Mouse (Mus musculus): Measurements from ENCODE around the gene Myo19.

The Myo19 gene

GRCm38 (mm10) chr11:84886236-84886635 is 6.3 kb downstream of the Myo19 start:
- no peak for DNase-seq (ENCODE audit: low spot score in 2 of 2)

DNA sequence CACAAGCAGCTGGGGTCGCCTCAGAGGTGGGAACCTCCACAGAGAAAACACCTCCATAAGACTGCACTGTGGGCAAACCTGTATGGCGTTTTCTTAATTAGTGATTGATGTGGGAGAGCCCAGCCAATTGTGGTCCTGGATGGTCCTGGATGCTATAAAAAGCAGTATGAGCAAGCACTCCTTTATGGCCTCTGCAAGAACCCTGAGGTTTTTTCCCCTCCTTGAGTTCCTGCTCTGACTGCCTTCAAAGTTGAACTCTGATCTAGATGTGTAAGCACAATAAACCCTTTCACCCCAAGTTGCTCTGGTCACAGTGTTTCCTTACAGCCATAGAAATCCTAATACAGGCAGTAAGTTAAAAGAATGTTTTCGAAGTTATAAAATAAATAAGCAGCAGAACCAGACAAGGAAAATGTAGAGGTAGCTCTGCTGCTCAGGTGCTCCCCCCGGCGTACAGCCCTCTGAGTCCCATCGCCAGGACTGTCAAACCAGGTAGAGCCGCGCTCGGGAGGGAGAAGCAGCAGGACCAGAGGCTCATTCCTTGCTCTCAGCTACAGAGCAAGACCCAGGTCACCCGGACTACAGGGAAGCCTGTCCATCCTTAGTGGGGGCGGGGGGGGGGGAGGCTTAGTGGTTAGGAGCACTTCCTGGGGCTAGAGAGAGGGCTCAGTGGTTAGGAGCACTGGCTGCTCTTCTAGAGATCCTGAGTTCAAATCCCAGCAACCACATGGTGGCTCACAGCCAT is 7.0 kb downstream of the Myo19 start:
- no peak for DNase-seq (ENCODE audit: low spot score in 2 of 2)

- no peak for DNase-seq (ENCODE audit: low spot score in 2 of 2)
Measured at GRCm38 (mm10) chr11:84888025-84888424, 8.1 kb downstream of the Myo19 start.

DNA sequence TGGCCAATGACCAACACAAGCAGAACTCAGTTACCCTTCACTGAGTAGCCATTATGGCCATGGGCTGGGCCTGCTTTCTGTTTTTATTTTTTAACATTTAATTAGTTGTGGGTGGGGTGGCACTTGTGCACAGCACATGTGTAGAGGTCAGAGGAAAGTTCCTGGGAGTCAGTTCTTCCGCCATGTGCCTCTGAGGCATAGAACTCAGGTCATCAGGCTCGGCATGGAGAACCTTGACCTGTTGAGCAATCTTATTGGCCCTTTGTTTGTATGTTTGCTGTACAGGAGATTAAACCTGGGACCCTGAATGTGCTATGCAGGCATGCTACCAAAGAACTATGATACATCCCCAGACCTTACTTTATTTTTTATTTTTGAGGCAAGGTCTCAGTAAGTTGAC is 9.5 kb downstream of the Myo19 start:
- no peak for DNase-seq (ENCODE audit: low spot score in 2 of 2)

GRCm38 (mm10) chr11:84891705-84892104 is 11.8 kb downstream of the Myo19 start:
- DNase-seq (ENCODE audit: low spot score in 2 of 2), result no peak

DNA sequence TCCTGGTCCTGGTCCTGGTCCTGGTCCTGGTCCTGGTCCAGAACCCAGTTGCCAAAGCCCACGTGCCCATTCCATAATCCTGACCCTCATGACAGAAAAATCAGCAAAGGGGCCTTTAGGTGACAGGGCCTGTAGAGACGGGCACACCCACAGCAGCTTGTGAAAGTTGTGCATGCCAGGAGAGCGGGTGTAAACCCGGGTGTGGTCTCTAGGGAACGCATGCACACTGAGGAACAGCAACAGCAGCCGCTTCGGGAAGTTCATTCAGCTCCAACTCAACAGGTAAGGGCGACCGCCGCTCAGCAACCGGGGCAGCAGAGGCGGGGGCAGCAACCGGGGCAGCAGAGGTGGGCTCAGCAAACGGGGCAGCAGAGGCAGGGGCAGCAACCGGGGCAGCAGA is 13.2 kb downstream of the Myo19 start:
- no peak for DNase-seq (ENCODE audit: low spot score in 2 of 2)

- no peak for DNase-seq (ENCODE audit: low spot score in 2 of 2)
Measured at GRCm38 (mm10) chr11:84904597-84905144, 24.7 kb downstream of the Myo19 start.

- no peak for DNase-seq (ENCODE audit: low spot score in 2 of 2)
Measured at GRCm38 (mm10) chr11:84907081-84907480, 27.1 kb downstream of the Myo19 start.

DNA sequence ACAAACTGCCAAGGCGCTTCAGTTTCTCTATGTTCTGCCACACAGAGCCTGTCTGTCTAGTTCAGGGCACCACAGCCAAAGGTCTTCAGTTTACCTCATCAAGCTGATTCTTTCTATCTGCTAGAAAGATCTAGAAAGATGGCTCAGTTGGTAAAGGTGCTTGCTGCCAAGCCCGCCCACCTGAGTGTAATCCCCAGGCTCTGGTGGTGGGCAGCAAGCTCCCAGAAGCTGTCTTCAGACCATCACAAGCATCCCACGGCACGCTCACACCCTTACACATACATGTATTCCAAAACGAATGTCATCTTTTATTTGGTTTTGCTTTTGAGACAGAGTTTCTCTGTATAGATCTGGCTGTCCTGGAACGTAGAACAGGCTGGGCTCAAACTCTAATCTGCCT is 28.5 kb downstream of the Myo19 start:
- DNase-seq (ENCODE audit: low spot score in 2 of 2), result no peak

GRCm38 (mm10) chr11:84910411-84910810 is 30.5 kb downstream of the Myo19 start:
- DNase-seq (ENCODE audit: low spot score in 2 of 2), result no peak

DNA sequence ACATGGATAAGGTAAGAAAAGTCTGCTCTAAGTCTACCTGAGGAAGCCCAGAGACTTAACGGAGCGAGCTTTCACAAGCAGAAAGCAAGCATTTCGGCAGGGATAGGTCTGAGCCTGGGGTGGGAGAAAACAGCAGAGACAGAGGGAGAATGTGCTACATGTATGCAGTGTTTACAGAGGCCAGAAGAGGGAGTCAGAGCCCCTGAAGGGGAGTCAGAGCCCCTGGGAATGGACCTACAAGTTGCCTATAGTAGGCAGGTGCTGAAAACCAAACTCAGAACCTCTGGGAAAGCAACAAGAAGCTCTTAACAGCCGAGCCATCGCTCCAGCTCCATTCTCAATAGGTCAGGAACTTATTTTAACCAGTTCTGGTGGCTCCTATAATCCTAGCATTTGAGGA is 34.7 kb downstream of the Myo19 start:
- DNase-seq (ENCODE audit: low spot score in 2 of 2), result no peak

DNA sequence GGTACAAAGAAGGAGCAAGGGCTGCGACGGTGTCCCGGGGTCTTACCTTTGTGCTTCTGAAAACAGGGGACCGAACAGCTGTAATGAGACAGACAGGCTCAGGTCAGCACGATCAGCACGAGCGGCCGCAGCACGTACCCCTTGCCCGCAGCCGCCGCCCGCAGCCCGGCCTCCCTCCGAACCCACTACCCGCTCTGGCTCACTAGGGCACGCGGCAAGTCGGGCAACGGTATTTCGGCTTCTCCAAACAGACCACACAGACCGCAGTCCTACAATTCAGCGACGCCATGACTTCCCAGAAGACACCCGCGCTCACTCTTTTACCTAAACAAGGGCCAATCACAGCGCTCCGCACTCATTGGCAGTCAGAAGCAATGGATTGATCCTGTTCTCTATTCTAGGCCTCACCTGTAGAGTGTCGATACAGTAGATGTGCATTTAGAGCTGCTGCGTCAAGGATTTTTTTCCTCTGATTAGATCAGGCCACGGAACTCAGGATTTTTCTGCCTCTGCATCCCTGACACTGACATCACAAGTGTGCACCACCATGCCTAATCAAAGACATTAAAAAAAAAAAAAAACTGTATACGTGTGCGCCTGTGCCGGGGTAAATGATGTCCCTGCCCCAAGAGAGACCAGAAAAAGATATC is 36.2 kb downstream of the Myo19 start, which contains the start of gene Znhit3:
Gene Znhit3 (minus strand): TSS at position 314 of the 650 bp plus-strand sequence.
- peak; percentile 41 to 77 for DNase-seq (ENCODE audit: low spot score in 2 of 2)

GRCm38 (mm10) chr11:84916703-84917300 is 36.9 kb downstream of the Myo19 start:
- no peak for DNase-seq (ENCODE audit: low spot score in 2 of 2)

DNA sequence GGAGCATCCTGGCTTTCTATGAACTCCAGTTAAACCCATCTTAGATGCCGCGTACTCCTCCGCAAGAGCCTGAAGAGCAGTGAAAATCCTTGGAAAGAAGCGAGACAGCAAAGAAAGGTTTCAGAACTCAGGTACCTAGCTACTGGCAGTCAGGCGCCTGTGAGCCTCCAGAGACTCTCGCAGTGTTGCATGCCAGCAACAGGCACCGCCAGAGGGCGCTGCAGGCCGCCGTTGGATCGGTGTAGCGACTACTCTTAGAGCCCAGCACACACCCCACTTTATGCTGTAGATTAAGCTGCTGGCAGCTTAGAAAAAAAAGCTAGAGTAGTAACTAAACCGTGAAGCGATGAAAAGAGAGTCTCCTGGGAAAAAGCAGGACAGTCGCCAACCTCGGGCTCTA is 38.5 kb downstream of the Myo19 start:
- DNase-seq (ENCODE audit: low spot score in 2 of 2), result peak; percentile 92 to 96

DNA sequence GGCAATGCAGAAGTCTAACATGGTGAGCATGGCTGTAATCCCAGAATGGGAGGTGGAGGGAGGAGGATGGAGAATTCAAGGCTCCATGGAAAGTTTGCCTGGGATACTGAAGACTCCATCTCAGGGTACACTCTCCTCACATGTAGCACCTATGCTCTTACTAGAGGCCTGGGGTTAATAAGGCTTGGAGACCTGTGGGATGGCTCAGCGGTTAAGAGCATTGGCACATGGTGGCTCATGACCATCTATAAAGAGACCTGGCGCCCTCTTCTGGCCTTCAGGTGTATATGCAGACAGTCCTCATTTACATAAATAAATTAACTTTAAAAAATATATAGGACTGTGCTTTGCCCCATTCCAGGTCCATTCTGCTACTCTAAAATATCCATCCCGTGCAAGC is 39.3 kb downstream of the Myo19 start:
- DNase-seq (ENCODE audit: low spot score in 2 of 2), result peak in 1 of 2 experiments; percentile 17

- DNase-seq (ENCODE audit: low spot score in 2 of 2), result no peak
Measured at GRCm38 (mm10) chr11:84919951-84920350, 40.0 kb downstream of the Myo19 start.

DNA sequence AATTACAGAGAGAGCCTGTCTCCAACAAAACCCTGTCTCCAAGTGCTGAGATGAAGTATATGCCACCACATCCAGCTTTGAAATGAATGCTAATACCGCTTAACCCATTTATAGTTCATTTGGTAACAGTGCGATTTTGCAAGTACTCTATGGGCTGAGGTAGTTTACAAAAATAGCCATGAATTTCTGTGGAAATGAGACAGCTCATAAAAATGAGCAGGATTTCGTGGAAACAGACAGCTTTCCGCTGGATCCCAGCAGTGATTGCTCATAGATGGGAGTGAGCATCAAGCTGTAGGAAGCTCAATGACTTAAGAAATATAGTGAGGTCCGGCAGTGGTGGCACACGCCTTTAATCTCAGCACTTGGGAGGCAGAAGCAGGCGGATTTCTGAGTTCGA is 41.0 kb downstream of the Myo19 start:
- DNase-seq (ENCODE audit: low spot score in 2 of 2), result no peak

GRCm38 (mm10) chr11:84932261-84932660 is 52.3 kb downstream of the Myo19 start:
- no peak for DNase-seq (ENCODE audit: low spot score in 2 of 2)

DNA sequence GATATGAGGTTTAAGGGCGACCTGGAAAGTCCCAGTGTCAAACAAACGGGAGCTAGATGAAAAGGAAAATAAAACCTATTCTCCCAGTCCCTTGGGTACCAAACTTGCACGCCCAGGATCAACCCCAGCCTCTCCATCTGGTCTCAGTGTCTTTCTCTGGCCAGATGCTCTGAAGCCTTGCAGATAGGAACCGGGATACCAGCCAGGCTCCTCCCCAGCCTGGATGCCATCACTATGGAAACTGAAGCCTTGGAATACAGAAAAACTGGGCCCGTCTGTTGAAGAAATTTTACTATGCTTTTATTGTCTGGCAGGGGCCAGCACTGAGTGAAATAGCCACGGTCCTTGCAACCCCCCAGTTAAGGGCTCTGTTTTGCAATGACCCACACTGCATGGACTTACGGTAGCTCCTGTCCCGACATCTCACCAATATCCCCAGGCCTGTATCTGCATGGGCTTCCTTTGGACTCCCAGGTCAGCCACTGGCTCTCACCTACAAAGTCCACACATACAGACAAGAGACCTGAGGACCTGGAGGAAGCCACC is 59.6 kb downstream of the Myo19 start:
- DNase-seq (ENCODE audit: low spot score in 2 of 2), result peak in 1 of 2 experiments; percentile 41

DNA sequence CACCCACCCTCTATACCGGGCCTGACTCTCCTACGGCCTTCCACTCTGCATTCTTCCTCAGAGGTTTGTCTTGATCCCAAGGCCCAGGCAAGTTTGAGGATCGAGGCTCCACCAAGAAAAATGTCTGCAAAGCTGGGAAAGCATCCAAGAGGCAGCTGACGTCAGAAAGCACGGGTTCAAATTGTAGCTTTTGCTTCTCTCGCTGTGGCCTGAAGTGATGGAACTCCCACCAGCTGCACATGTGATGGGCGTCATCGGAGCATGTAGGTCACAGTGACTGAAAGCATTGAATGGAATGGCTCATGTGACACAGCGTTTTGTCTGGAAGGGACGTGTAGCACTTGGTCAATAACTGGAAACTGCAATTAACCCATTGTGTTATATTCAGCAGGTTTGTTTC is 60.2 kb downstream of the Myo19 start:
- DNase-seq (ENCODE audit: low spot score in 2 of 2), result no peak

DNA sequence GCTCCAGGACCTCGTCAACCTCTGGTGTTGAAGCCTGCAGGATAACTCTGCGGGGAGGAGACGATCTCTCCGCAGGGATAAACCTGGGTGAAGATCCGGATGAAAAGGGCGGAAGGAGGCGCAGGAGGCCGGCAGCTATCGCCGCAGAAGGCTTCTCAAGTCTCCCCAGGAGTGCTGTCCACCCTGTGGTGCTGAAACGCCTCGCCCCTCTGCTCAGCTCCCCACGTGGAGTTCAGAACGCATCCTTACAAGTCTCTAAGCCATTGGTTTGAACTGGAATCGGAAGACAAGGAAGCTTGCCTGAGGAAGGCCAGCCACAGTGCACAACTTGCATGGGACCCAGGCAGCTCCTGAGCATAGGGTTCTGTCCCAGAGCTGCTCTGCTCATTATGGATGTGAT is 64.0 kb downstream of the Myo19 start:
- DNase-seq (ENCODE audit: low spot score in 2 of 2), result peak in 1 of 2 experiments; percentile 16

Measured in cerebellum, postnatal 4 days (tissue).